Mouse (Mus musculus) monocyte, adult 5-6 weeks (primary cell): ENCODE data around the gene Tlk1. TPM values are rescaled to one million over a fixed set of nuclear protein-coding genes. Genes with fewer than 3 reads are reported as not detected.

ENCODE experiments used
- ATAC-seq: fragments of 153-309, 156-312 bp; replicated peaks from 2 replicates; pipeline ENCODE4 v1.8.0; 2017; ENCODE audit warnings: mild to moderate bottlenecking; ENCODE audit not compliant: low TSS enrichment, insufficient number of reproducible peaks, severe bottlenecking, poor library complexity, low FRiP score
- total RNA-seq: library from RNA; stranded (forward); fragments of 200-1000, 200-491, 200-594 nt; gene quantifications from 3 replicates; pipeline ENCODE4 v1.2.3, GENCODE M21; 2017

Gene Tlk1
- total RNA-seq, 1 experiment from 2014 or later = 79.4 TPM

DNA sequence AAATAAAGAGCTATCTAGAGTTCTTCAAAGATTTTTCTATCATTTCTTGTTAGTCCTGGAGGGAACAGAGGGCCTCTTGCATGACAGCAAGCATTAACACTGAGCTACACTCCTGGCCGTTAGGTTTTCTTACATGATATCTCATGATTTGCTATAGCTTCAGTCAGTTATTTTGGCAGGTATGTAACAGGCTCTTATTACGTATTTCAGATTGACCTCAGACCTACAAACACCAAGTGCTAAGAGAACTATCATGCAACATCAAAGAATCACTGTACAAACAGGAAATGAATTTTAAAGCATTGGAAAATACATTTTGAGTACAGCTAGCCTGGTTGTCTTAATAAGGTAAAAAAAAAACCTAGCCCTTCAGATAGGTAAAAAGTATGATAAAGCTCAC, 98.4 kb downstream of the Tlk1 start:
- ATAC-seq = no peak

DNA sequence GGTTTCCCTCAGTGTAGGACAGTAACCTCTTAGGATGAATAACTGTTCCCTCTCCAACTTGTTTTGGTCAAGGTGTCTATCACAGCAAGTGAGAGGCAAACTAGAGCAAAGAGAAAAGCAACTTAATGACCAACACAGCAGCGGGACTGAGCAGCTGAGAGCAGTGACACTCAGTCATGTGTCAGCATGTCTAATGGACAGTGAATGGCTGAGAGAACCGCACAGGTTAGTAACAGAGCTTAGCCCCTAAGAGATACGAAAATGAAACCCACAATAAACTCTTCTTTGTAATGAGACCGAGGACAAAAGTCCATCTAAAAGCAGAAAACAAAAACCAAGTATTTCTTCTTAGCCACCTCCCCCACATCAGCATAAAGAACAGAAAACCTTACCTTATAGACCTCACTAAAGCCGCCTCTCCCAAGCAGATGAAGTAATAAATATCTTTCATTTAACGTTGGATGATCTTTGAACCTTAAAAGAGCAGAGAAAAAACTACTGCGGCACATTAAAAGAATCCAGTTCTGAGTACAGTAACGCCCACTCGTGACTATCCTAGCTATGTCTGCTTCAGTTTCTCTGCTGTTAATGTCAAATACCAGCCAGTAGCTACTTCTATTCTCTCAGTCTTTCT, 101.8 kb downstream of the Tlk1 start:
- ATAC-seq = no peak

DNA sequence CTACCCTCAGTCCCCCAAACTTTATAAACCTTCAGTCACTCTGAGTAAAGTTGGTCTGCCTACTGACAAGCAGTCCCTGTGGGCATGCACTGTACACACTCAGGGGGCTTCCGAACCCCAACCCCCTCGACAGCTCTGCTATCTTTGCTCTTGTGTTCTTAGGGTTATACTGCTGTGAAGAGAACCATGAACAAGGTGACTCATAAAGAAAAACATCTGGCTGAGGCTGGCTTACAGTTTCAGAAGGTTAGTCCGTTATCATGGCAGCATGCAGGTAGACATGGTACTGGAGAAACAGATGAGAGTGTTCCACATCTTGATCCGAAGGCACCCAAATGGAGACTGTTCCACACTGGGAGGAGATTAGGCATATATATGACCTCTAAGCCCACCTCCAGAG, 114.7 kb downstream of the Tlk1 start:
- ATAC-seq = no peak

DNA sequence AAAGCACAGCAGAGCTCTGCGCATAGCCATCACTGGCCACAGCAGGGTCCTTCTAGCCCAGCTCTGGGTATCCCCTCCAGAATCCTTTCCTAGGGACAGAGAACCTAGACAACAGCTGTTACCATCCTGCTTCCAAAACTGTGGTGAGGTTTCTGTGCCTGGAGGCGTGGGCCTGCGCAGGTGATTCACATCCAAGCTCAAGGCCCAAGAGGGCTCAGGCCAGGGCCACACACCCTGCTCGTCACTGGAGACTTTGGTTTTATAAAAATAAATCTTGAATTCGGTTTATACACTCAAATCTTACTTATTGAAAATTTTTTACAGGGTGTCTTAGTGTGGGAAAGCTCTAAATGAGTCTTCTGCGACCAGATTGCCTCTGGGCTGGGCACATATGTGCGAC, 115.3 kb downstream of the Tlk1 start:
- ATAC-seq = no peak

DNA sequence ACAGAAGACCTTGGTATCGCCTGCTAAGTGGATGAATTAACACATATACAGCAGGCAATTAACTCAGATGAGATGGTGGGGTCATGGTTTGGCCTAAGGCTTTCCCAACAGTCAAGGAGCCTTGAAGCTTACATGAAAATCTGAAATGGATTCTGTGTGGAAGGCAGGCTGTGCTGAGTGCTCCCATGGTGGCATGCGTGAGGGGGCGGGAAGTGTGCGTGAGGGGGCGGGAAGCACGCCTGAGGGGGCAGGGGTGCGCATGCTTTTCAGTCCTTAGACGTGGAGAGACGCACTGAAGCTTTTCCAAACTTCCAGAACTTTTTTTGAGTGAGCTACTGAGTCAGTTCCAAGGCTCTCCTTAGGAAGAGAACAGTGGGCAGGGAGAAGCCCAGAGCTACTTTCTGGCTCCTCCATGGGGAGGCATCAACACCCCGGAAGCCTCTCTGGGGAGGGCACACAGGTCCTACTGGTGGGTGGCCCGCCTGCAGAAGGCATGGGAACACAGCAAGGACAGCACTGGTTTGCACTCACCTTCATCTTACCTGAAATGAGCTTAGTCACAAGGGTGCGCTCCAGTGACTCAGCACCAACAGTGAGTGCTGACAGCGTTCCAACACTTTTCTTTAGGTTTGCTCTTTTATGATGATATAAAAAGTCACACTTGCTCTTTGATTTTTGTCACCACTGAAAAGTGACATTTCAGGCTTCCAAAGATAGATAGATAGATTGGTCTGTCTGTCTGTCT, 116.4 kb downstream of the Tlk1 start:
- ATAC-seq = no peak

DNA sequence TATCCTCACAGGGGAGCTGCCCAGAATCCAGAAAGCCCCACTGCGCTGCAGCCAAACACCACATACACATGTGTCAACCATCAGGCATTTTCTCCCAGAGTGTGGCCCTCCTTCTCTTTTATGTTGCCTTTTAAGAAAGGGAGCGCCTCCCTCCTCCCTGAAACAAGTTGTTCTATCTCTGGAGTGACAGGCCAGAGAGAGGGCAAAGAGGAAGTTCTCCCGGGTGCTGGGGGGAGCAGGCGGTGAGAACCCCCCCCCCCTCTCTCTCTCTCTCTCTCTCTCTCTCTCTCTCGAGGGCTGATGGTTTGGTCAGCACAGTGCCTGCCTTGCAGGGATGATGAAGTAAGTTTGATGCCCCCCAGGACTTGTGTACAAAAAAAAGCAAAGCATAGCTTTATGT, 123.1 kb downstream of the Tlk1 start:
- ATAC-seq = no peak

DNA sequence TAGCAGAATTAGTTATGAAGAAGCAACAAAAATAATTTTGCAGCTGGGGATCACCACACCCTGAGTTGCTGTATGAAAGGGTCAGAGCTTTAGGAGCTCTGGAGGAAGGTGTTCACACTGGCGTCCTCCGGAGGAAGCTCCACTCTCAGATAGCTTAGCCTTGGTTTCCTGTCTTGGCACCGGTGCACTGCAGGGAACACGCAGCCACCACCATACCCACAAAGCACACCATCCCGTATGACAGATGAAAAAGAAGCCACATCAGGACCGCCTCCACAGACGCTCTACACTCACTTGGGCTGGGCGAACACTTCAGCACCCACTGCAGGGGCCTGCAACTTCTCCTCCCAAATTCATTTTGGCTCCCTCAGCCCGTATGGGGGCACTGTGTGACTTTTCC, 124.0 kb downstream of the Tlk1 start:
- no peak for ATAC-seq

DNA sequence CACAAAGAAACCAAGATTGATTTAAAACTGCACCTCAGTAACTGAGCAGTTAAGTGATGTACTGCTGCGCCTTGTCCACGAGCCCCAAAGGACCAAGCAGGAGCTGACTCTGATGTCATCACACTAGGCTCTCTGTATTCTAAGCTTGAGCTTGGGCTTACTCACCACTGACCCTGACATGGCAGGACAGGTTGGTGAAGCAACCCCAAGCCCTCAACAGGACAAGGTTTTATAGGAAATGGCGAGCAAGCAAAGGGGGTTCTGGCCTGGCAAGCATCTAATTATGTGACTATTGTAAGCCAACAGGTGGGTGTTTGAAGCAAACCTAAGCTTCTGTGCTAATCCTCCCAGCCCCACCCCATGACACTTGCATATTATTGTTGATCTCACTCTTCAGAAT, 124.7 kb downstream of the Tlk1 start:
- no peak for ATAC-seq

DNA sequence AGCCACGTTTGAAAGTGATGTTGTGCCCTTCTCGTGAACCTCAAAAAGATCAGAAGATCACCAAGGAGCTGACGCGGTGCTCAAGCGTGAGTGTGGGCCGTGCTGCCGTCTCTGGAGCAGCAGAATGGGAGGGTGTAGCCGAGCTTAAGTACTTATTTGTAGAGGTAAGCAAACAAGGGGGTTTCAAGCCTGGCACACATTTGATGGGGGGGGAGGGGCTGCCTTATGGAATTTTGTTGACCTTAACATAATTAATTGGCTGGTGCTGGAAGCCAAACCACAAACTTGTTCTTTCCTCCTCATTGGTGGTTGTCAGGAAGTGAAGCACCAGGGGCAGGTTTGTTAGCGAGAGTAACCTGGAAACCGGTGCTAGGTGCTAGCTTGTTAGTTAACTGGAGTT, 129.8 kb downstream of the Tlk1 start:
- no peak for ATAC-seq

DNA sequence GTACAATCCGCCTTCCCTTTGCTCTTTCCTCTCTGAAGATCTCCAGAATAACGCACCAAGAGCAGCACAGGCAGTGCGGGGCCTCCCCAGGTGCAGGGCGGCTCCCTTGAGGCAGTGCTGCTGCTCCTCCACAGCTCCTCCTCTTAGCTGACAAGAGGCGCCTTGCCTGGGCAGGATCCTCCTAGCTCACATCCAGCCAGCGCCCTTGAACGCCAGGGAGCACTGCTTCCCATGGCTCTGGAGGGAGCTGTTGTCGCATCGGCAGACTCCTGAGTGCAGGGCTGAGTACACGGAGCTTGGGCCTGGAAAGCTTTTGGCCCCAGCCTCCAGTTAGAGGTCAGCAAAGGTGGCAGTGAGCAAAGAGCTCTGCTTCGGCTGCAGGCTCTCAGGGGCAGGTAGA, 135.3 kb downstream of the Tlk1 start:
- no peak for ATAC-seq

DNA sequence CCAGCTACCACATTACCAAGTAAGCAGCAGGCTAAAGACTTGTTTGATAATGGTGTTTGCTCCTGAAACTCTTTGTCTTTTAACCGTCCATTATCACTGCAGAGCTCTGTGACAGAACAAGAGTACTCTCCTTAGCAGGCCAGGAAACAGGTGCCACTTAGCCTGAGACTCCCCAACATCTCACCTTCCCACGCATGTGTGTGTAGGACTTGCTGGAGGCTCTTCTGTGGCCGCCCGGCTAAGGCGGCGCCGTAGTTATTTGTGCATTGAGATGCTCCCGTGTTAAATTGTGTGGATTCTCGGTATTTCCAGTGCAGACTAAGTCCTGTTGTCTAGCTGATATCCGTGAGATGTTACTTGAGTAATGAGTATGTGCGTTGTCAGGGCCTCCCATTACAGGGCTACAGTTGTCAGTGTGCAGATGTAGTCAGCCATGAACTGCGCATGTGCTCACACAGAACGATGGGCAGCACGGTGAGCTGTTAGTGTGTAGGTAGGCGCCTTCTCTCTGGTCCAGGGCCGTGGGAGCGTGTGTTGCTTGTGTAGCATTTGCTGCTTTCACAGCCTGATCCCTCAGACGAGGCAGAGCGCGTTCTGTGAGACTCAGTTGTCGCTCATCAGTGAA, 137.0 kb downstream of the Tlk1 start:
- ATAC-seq = no peak

DNA sequence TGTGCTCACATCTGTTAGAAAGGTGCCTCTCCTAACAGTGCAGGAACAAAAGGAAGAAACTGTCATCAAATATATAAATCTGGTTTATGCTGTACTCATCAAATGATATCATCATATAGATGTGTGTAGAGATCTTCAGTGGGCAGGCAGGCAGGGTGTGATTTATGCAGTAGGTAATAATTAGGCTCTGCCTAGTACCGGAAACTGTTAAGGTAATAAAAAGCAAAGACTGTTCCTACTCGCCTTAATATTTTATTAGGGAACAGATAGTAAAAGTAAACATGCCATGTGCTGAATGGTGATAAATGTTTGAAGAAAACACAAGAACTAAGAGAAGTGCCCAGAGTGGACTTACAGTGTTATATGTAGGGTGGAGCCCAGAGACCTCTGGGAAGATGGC, 143.2 kb downstream of the Tlk1 start:
- ATAC-seq = no peak

DNA sequence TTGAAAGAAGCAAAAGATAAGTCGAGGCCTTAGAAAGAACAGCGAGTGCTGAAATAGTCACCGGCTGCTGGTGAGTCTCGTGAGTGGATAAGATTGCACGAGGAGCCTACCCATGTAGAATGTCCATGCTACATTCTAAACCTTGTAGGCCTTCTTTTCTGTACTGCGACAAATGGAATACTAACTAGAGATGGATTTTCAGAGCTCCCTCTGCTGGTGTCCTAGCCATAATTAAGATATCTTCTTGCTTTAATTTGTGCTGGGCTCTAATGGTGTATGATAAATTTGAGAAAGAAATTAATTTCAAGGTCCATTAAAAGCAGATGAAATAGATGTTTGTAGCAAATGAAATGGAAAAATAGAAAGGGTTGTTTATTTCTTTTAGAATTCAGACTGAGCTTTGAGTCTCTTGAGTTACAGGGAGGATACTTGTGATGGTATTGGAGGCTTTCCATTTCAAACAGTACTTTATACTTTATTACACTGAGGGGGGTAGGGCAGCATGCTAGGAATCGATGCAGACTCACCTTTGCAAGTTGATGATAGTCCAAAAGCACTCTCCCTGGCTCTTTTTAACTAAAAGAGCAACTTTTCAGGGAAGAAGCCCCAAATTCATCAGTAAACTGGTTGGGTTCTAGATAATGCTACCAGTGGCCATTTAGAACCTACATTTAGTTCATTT, 151.9 kb downstream of the Tlk1 start:
- no peak for ATAC-seq

DNA sequence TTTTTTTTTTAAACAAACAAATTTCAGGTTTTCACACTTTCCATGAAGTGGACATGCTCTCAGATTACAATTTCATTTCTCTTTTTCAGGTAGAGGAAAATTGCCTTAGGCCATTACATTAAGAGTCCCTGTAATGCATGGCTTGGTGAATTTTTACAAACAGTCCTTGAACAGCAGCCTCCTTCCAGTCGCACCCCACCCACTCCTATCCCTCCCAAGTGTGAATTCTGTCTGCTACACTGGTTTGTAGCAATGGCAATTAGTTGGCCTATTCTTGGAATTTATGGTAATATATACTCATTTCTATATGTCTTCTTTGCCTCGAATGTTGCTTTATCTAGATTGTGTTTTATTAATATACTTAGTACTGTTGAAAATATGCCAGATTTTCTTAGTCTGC, 153.1 kb downstream of the Tlk1 start:
- ATAC-seq = no peak

DNA sequence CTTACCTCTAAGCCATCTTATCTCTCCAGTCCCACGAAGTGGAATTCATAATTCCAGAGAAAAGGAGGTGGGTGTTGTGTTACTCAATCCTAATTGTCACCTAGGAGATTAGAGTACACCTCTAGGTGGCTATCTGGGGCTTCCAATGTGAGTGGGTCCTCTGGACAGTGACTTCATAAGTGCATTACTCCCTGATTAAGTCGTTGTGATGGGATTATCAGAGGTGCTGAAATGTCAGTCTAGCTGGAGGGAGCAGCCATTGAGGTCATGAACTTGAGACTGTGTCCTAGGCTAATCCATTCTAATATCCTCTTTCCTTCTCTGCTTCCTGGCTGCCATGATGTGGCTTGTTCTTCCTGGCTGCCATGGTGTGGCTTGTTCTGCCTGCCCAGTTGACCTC, 155.6 kb downstream of the Tlk1 start:
- no peak for ATAC-seq

DNA sequence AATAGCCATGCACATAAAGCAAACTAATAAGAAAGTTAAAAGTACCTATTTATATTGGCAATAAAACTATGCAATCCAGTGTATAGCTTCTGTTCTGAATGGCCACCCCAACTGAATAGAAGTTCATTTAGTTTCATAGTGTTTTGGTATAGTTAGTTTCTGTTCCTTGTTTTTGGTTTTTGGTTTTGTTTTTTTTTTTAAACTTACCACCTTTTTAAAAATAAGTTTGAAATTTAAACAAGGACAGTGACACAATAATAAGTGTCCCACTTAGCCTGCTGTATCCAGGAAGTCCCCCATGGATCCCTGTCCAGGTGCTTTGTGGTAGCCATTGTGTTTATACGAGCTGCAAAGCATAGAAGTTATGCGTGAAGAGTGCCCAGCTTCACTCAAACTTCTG, 156.3 kb downstream of the Tlk1 start:
- ATAC-seq = no peak

DNA sequence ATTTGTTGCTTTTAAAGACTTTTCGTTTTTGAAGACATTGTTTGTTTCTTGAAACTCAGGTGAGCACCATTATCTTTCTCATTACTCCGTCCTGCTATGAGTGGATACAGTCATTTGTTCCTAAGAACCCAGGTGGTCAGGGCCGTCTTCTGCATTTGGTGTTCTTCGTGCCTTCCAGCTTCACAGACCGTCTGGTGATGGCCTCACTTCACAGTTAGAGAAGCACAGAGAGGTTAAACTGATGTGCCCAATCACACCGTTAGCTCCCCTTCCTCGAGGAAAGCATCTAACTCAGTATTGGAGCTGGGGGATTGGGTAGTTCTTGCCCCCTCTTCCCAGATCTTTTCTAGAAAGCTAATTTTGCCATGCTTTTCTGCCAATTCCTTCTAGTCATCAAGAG, 158.5 kb downstream of the Tlk1 start:
- no peak for ATAC-seq

DNA sequence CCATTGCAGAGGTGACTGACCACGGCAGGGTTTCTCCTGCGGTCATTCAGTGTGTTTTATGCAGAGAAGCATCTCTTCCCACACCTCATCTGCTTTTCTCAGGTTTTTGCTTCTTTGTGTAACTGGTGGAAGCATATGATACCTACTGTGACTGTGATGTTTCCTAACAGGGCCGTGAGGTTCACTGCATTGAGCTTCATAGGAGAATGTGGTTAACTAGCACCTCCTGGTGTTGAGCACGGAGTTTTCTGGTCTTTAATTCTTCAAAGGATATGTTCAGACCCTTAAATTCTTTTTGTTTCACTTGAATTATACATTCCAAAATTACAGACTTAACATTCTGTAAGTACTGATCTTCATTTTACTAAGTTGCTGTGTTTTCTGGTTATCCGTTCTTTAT, 161.8 kb downstream of the Tlk1 start:
- no peak for ATAC-seq
